Mouse (Mus musculus) common myeloid progenitor, adult 5-6 weeks (primary cell): ENCODE data around the gene Nupl2. TPM values are rescaled to one million over a fixed set of nuclear protein-coding genes. Genes with fewer than 3 reads are reported as not detected.

ENCODE experiments used
- ATAC-seq: replicated peaks from 2 replicates; pipeline ENCODE4 v1.8.0; 2016; ENCODE audit warnings: low read depth, mild to moderate bottlenecking, moderate TSS enrichment, inconsistent platforms; ENCODE audit not compliant: poor library complexity, severe bottlenecking
- total RNA-seq: library from RNA; stranded (forward); fragments of 200-1000, 187-1606 nt; gene quantifications from 2 replicates; pipeline ENCODE4 v1.2.3, GENCODE M21; 2017

Nupl2 gene
- total RNA-seq, 1 experiment from 2014 or later: 7.1 TPM

DNA sequence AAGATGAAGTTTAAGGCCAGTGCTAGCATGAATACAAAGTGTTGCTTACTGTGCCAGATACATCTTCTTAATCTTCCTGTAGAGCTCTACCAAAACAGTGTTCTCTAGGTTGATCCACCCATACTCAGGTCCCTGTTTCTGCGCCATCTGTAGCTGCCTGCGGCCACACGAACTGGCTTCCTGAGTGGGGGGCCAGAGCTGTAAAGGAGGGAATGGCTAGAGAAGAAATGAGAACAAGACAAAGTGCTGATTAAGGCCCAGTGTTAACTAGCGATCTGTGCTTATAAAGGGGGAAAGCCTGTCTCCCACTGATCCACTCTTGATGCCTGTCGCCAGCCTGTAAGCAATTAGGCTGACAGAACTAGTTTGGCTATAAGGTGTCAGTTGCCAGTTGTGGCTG lies 38.5 kb downstream of the Nupl2 start:
- no peak for ATAC-seq

GRCm38 (mm10) chr5:24207965-24208364 lies 43.2 kb downstream of the Nupl2 start:
- ATAC-seq: 0 out of 2 replicates have a peak, but pooled peaks have one; percentile 11

GRCm38 (mm10) chr5:24208505-24208904 lies 43.7 kb downstream of the Nupl2 start:
- ATAC-seq: peak; percentile 78

DNA sequence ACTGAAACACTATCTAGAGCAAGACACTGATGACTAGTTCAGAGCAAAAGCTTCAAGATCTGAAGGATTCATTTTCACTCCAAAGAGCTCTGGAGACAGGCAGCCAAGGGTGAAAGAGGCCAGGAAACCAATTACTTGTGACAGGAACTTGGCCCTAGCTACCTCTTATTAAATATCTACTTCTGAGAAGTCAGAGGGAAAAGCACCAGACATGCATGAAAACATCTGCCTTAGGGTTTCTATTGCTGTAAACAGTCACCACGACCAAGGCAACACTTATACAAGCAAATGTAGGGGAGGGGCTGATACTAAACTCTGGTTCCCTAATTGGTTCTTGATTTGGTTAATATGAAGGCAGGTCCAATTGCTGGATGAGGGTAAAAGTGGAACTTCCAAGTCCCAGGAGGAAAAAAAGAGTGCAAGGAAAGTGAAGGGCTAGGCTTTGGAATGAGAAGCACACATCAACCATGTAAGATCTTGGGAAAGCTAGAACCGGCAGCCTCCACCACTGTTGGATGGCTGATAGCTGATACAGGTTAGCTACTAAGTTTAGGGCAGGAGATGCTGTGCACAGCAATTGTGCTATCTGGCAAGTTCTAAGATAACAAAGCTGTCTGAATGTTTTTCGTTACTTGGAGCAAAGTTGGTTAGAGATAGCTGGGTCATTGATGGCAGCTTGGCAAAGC lies 49.2 kb downstream of the Nupl2 start:
- no peak for ATAC-seq

- ATAC-seq: no peak
Observed at GRCm38 (mm10) chr5:24214547-24214878, 49.8 kb downstream of the Nupl2 start.

- no peak for ATAC-seq
Observed at GRCm38 (mm10) chr5:24214900-24215299, 50.1 kb downstream of the Nupl2 start.

Other genes with a start within 250 kb of the Nupl2 start
- 32.6 and 37.9 TPM in 2 replicates for gene Fam126a, start 134.3 kb upstream of the Nupl2 start, total RNA-seq
- gene Klhl7, start 64.4 kb upstream of the Nupl2 start, total RNA-seq: 21.9 and 29.0 TPM in 2 replicates
- gene Kcnh2, start 186.6 kb downstream of the Nupl2 start, total RNA-seq: 0.41 and 0.49 TPM in 2 replicates
- gene Nos3, start 199.8 kb downstream of the Nupl2 start, total RNA-seq: 0.05 TPM in 1 of 2 replicates, not detected in the other
- gene Atg9b, start 227.2 kb downstream of the Nupl2 start, total RNA-seq: 0.78 and 4.5 TPM in 2 replicates
- 11.5 and 32.2 TPM in 2 replicates for gene Abcb8, start 228.7 kb downstream of the Nupl2 start, total RNA-seq
- gene Asic3, start 248.4 kb downstream of the Nupl2 start, total RNA-seq: not detected in 2 replicates